Mouse (Mus musculus): Measurements from ENCODE around the gene Mettl21c. TPM values are rescaled to one million over a fixed set of nuclear protein-coding genes. Genes with fewer than 3 reads are reported as not detected.

The Mettl21c gene
- total RNA-seq, 2 experiments from 2014 or later, result 89.0 to 108 TPM

Other genes starting within 250 kb of the Mettl21c start
- gene Uxs1, start 192.2 kb downstream of the Mettl21c start, total RNA-seq (2021), result 10 to 100 TPM; 14.9 to 16.2 TPM
- 10 to 100 TPM; 39.2 to 41.8 TPM for gene Tpp2, start 86.4 kb downstream of the Mettl21c start, total RNA-seq (2021)
- not detected for gene Gm8251, start 41.9 kb upstream of the Mettl21c start, total RNA-seq (2021)
- gene Tex30, start 82.4 kb upstream of the Mettl21c start, total RNA-seq (2021), result 1 to 10 TPM; 5.5 to 6.8 TPM
- 10 to 100 TPM; 12.3 to 14.3 TPM for gene Kdelc1, start 98.8 kb upstream of the Mettl21c start, total RNA-seq (2021)
- 1 to 10 TPM; 8.1 to 8.8 TPM for gene Bivm, start 98.9 kb upstream of the Mettl21c start, total RNA-seq (2021)
- gene Ercc5, start 127.7 kb upstream of the Mettl21c start, total RNA-seq (2021), result 10 to 100 TPM; 10.7 to 12.6 TPM
- gene Mettl21e, start 198.9 kb upstream of the Mettl21c start, total RNA-seq (2021), result 1 to 10 TPM in 1 of 2 experiments, under 1 TPM in 1; 0.45 to 1.6 TPM